Mouse (Mus musculus) neural tube, embryonic 14.5 days (tissue): Measurements from ENCODE around the gene Nav3. TPM values are rescaled to one million over a fixed set of nuclear protein-coding genes. Genes with fewer than 3 reads are reported as not detected.
A peak's percentile ranks its signal among the peaks of the same experiment; 100 is the strongest.

Source experiments
- ATAC-seq: fragments of 200-750 bp; cut with Nextera tagmentation; 2 replicates; pipeline ENCODE4 v1.8.0; 2017; ENCODE audit warnings: low read depth, mild to moderate bottlenecking, moderate TSS enrichment, moderate library complexity
- H3K27ac ChIP-seq: fragments of 300-500 bp; sonication (generic); 2 replicates; pipeline ENCODE4 v1.5.1; 2014; ENCODE audit warnings: low read depth, mild to moderate bottlenecking, control low read depth, low read length, moderate library complexity, mixed read lengths
- H3K27me3 ChIP-seq: fragments of 300-500 bp; sonication (generic); 2 replicates; pipeline ENCODE4 v1.6.1; 2014; ENCODE audit warnings: low read length; ENCODE audit not compliant: control insufficient read depth, insufficient read depth
- H3K36me3 ChIP-seq: fragments of 300-500 bp; sonication (generic); 2 replicates; pipeline ENCODE4 v1.6.1; 2014; ENCODE audit warnings: low read length, mixed read lengths; ENCODE audit not compliant: control insufficient read depth, insufficient read depth
- H3K4me1 ChIP-seq: fragments of 300-500 bp; sonication (generic); 2 replicates; pipeline ENCODE4 v1.6.1; 2014; ENCODE audit warnings: low read length; ENCODE audit not compliant: control insufficient read depth, insufficient read depth
- H3K4me2 ChIP-seq: fragments of 300-500 bp; sonication (generic); 2 replicates; pipeline ENCODE4 v1.6.1; 2014; ENCODE audit warnings: mild to moderate bottlenecking, low read depth, low read length, control low read depth
- H3K4me3 ChIP-seq: fragments of 300-500 bp; sonication (generic); 2 replicates; pipeline ENCODE4 v1.5.1; 2014; ENCODE audit warnings: low read depth, low read length, control low read depth, mixed read lengths
- H3K9ac ChIP-seq: fragments of 300-500 bp; sonication (generic); replicated peaks from 2 replicates; pipeline ENCODE4 v1.6.1; 2014; ENCODE audit warnings: low read depth, mild to moderate bottlenecking, control low read depth, low read length, mixed read lengths
- H3K9me3 ChIP-seq: fragments of 300-500 bp; sonication (generic); 2 replicates; pipeline ENCODE4 v1.6.1; 2016; ENCODE audit warnings: low read length; ENCODE audit not compliant: control insufficient read depth
- WGBS: fragments of 180-500 bp; shearing (Covaris S2); extraction: QIAGEN DNeasy Blood & Tissue Kit; methylation state at CpG from one replicate; pipeline ENCODE4 v1.1.7; 2014; 5-methylcytosine and 5-hydroxymethylcytosine counted together
- polyA plus RNA-seq: library from polyadenylated mRNA; unstranded; fragments of >200 nt; fragmentation: Nextera tagmentation; extraction: Ambion mirVana; gene quantifications from 2 replicates; pipeline ENCODE4 v1.2.1, GENCODE M21; 2014

The Nav3 gene
- polyA plus RNA-seq, 1 experiment from 2014 or later = 34.6 TPM

- no peak overlapping the region for H3K27ac ChIP-seq
- WGBS = 67% methylated on average over 2 of the region's 2 CpGs
- no peaks in the 10 kb centered on the region for H3K9me3 ChIP-seq
- no peaks in the 10 kb centered on the region for H3K4me1 ChIP-seq
- no peaks in the 10 kb centered on the region for H3K27me3 ChIP-seq
- H3K36me3 ChIP-seq = no peaks in the 10 kb centered on the region
- ATAC-seq = no peak
- H3K4me3 ChIP-seq = no peak overlapping the region
- H3K4me2 ChIP-seq = no peak overlapping the region
- no peak overlapping the region for H3K9ac ChIP-seq
These were observed 667.3 kb downstream of the Nav3 start for GRCm38 (mm10) chr10:109788728-109789127.

GRCm38 (mm10) chr10:109779109-109779508, 676.9 kb downstream of the Nav3 start:
- Histone ChIP-seq H3K4me3 (no peak overlapping the region), H3K9ac (no peak overlapping the region), H3K4me1 (no peaks in the 10 kb centered on the region), H3K4me2 (no peak overlapping the region), H3K27me3 (no peaks in the 10 kb centered on the region), H3K9me3 (no peaks in the 10 kb centered on the region), H3K36me3 (no peaks in the 10 kb centered on the region), H3K27ac (no peak overlapping the region)
- no peak for ATAC-seq
- 94% methylated on average over 4 of the region's 4 CpGs for WGBS

- no peaks in the 10 kb centered on the region for H3K4me1 ChIP-seq
- WGBS = 92% methylated on average over 8 of the region's 8 CpGs
- no peaks in the 10 kb centered on the region for H3K9me3 ChIP-seq
- no peaks in the 10 kb centered on the region for H3K36me3 ChIP-seq
- no peak overlapping the region for H3K4me2 ChIP-seq
- no peak overlapping the region for H3K4me3 ChIP-seq
- ATAC-seq = no peak
- no peak overlapping the region for H3K27ac ChIP-seq
- no peak overlapping the region for H3K9ac ChIP-seq
- H3K27me3 ChIP-seq = no peaks in the 10 kb centered on the region
These were observed 686.9 kb downstream of the Nav3 start for GRCm38 (mm10) chr10:109769092-109769491.

- H3K4me2 ChIP-seq = no peak overlapping the region
- no peak overlapping the region for H3K9ac ChIP-seq
- H3K27me3 ChIP-seq = no peaks in the 10 kb centered on the region
- H3K36me3 ChIP-seq = no peaks in the 10 kb centered on the region
- H3K4me1 ChIP-seq = no peaks in the 10 kb centered on the region
- no peak overlapping the region for H3K27ac ChIP-seq
- no peak overlapping the region for H3K4me3 ChIP-seq
- WGBS = 7% methylated on average over 2 of the region's 2 CpGs
- no peak for ATAC-seq
- H3K9me3 ChIP-seq = no peaks in the 10 kb centered on the region
These were observed 690.4 kb downstream of the Nav3 start for GRCm38 (mm10) chr10:109765650-109766049.

- Histone ChIP-seq H3K27me3 (no peaks in the 10 kb centered on the region), H3K9ac (no peak overlapping the region), H3K4me3 (no peak overlapping the region), H3K27ac (no peak overlapping the region), H3K4me2 (no peak overlapping the region), H3K9me3 (no peaks in the 10 kb centered on the region), H3K4me1 (no peaks in the 10 kb centered on the region), H3K36me3 (no peaks in the 10 kb centered on the region)
- no peak for ATAC-seq
- 83% methylated on average over 18 of the region's 18 CpGs for WGBS
These were observed 691.4 kb downstream of the Nav3 start for GRCm38 (mm10) chr10:109764412-109765101.

- peak; percentile 76 for ATAC-seq
- Histone ChIP-seq H3K27ac (peak overlapping the region; percentile 53; the same call in 1 of the 2 replicates), H3K27me3 (no peaks in the 10 kb centered on the region), H3K4me1 (no peaks in the 10 kb centered on the region), H3K9me3 (no peaks in the 10 kb centered on the region), H3K9ac (no peak overlapping the region), H3K4me2 (no peak overlapping the region; the same call in 1 of the 2 replicates), H3K4me3 (no peak overlapping the region), H3K36me3 (no peaks in the 10 kb centered on the region)
- WGBS = 62% methylated on average over 17 of the region's 17 CpGs
These were observed 696.9 kb downstream of the Nav3 start for GRCm38 (mm10) chr10:109758921-109759600.

- Histone ChIP-seq H3K36me3 (no peaks in the 10 kb centered on the region; the same call in 1 of the 2 replicates), H3K4me2 (no peak overlapping the region), H3K27me3 (no peaks in the 10 kb centered on the region), H3K4me1 (no peaks in the 10 kb centered on the region), H3K9me3 (peaks cover 3% of the 10 kb centered on the region; the same call in 1 of the 2 replicates), H3K27ac (no peak overlapping the region), H3K9ac (no peak overlapping the region), H3K4me3 (no peak overlapping the region)
- 44% methylated on average over 3 of the region's 3 CpGs for WGBS
- no peak for ATAC-seq
These were observed 709.1 kb downstream of the Nav3 start for GRCm38 (mm10) chr10:109746901-109747300.

- 51% methylated on average over 2 of the region's 2 CpGs for WGBS
- ATAC-seq = no peak; the same call in 1 of the 2 replicates
These were observed 714.3 kb downstream of the Nav3 start for GRCm38 (mm10) chr10:109741664-109742063.

GRCm38 (mm10) chr10:109740326-109740725, 715.7 kb downstream of the Nav3 start:
- ATAC-seq = no peak
- Histone ChIP-seq H3K9me3 (peaks cover 3% of the 10 kb centered on the region; the same call in 1 of the 2 replicates), H3K4me2 (no peak overlapping the region), H3K27me3 (no peaks in the 10 kb centered on the region), H3K9ac (no peak overlapping the region), H3K27ac (no peak overlapping the region), H3K4me3 (no peak overlapping the region), H3K4me1 (no peaks in the 10 kb centered on the region), H3K36me3 (no peaks in the 10 kb centered on the region; the same call in 1 of the 2 replicates)
- 55% methylated on average over 3 of the region's 3 CpGs for WGBS

More at GRCm38 (mm10) chr10:109741664-109742063, 714.3 kb downstream of the Nav3 start:
- peaks cover 3% of the 10 kb centered on the region; the same call in 1 of the 2 replicates for H3K9me3 ChIP-seq
- no peak overlapping the region for H3K4me3 ChIP-seq
- no peak overlapping the region for H3K4me2 ChIP-seq
- H3K9ac ChIP-seq = no peak overlapping the region
- H3K27me3 ChIP-seq = no peaks in the 10 kb centered on the region
- H3K36me3 ChIP-seq = no peaks in the 10 kb centered on the region; the same call in 1 of the 2 replicates
- H3K27ac ChIP-seq = no peak overlapping the region
- no peaks in the 10 kb centered on the region for H3K4me1 ChIP-seq
